Mouse (Mus musculus) forebrain, embryonic 12.5 days (tissue): Measurements from ENCODE around the gene Fndc11. TPM values are rescaled to one million over a fixed set of nuclear protein-coding genes. Genes with fewer than 3 reads are reported as not detected.

Experiments used
- ATAC-seq: fragments of 200-750 bp; cut with Nextera tagmentation; 2 replicates; pipeline ENCODE4 v1.8.0; 2017; ENCODE audit warnings: moderate TSS enrichment; ENCODE audit not compliant: low FRiP score
- H3K27ac ChIP-seq: fragments of 300-500 bp; sonication (generic); 2 replicates; pipeline ENCODE4 v1.5.1; 2016; ENCODE audit warnings: mild to moderate bottlenecking
- H3K27me3 ChIP-seq: fragments of 300-500 bp; sonication (generic); 2 replicates; pipeline ENCODE4 v1.6.1; 2016; ENCODE audit warnings: mild to moderate bottlenecking
- H3K36me3 ChIP-seq: fragments of 300-500 bp; sonication (generic); replicated peaks from 2 replicates; pipeline ENCODE4 v1.6.1; 2016; ENCODE audit warnings: mild to moderate bottlenecking
- H3K4me1 ChIP-seq: fragments of 300-500 bp; sonication (generic); 2 replicates; pipeline ENCODE4 v1.6.1; 2016
- H3K4me2 ChIP-seq: fragments of 300-500 bp; sonication (generic); 2 replicates; pipeline ENCODE4 v1.6.1; 2016; ENCODE audit warnings: mild to moderate bottlenecking, moderate library complexity
- H3K4me3 ChIP-seq: fragments of 300-500 bp; sonication (generic); replicated peaks from 2 replicates; pipeline ENCODE4 v1.5.1; 2016; ENCODE audit warnings: mild to moderate bottlenecking
- H3K9ac ChIP-seq: fragments of 300-500 bp; sonication (generic); 2 replicates; pipeline ENCODE4 v1.6.1; 2016; ENCODE audit warnings: mild to moderate bottlenecking
- H3K9me3 ChIP-seq: fragments of 300-500 bp; sonication (generic); 2 replicates; pipeline ENCODE4 v1.6.1; 2016
- WGBS: fragments of 180-500 bp; shearing (Covaris S2); methylation state at CpG from one replicate; pipeline ENCODE4 v1.1.7; 2016; 5-methylcytosine and 5-hydroxymethylcytosine counted together
- polyA plus RNA-seq: library from polyadenylated mRNA; unstranded; fragments of >200 nt; fragmentation: Nextera tagmentation; extraction: Ambion mirVana; gene quantifications from 2 replicates; pipeline ENCODE4 v1.2.1, GENCODE M21; 2016

Fndc11 gene
- polyA plus RNA-seq, 1 experiment from 2014 or later = 0.17 TPM

DNA sequence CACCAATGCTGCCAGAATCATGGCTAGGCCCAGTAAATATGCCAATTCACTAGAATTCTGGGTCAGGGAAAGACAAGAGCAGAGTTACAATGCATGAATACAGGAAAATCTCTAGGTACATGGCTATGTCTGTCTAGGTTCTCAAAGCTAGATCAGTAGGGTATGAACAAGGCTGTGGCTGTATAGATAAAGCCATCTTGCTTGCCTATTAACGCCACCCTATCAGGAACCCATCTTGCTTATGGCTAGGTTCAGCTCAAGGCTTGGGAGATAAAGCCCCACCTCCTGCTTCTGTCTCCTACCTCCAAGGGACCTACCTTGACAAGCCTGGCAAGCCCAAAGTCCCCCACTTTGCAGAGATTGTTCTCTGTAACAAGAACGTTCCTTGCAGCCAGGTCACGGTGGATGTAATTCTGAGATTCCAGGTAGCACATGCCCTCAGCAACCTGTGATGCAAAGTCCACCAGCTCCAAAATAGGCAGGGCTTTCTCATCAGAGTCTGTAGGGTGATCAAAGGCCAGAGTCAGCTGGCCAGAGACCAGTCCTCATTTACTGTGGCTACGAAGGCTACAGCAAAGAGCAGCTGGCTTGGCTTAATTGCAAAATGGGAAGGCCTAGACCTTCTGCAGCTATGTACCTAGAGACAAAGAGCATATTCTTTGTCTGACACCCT lies 23.0 kb upstream of the Fndc11 start:
- 92% methylated on average over 4 of the region's 4 CpGs for WGBS
- no peak overlapping the region for H3K27ac ChIP-seq
- H3K27me3 ChIP-seq = no peaks in the 10 kb centered on the region
- H3K4me3 ChIP-seq = no peak overlapping the region
- H3K36me3 ChIP-seq = no peaks in the 10 kb centered on the region
- no peak overlapping the region for H3K9ac ChIP-seq
- H3K4me2 ChIP-seq = no peak overlapping the region
- H3K9me3 ChIP-seq = no peaks in the 10 kb centered on the region
- no peak for ATAC-seq
- H3K4me1 ChIP-seq = no peaks in the 10 kb centered on the region

DNA sequence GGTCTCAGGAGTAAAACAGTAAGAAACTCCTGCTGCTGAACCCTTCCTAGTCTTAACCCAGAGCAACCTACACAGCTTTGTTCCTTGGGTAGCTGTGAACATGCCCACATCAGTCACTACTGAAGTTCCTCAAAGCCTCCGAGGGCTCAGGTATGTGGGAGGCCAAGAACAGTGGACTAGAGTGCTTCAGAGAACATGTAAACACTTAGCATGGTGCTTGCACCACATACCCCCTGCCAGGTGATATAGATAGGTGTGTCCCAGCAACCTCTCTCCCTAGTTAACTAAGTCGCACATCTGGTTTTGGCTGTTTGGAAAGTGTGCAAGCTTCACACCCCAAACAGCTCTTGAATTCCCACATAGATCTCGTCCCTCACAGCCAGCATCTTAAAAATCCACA lies 18.2 kb upstream of the Fndc11 start:
- 75% methylated on average over 3 of the region's 3 CpGs for WGBS

DNA sequence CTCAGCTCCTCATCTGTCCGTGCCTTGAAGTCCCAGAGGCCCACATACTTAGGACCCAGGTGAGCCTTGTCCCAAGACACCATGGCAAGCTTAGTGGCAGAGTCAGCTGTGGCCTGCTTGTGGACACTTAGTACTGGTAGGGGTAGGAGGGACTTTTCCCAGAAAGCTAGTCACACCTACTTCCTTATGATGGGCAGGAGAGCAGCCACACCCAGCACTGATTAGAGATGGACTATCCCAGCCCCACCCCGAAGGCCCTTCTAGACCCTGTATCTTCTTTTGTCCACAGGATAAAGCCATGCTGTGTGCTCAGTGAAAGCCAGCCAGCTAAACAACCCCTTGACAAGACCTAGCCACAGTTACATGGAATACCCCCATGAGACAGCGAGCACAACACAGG lies 17.4 kb upstream of the Fndc11 start, which contains the start of gene Ptk6:
Gene Ptk6 (minus strand): TSS at position 368 of the 400 bp plus-strand sequence.
- Histone ChIP-seq H3K27me3 (no peaks in the 10 kb centered on the region), H3K27ac (no peak within 1 kb of the TSS), H3K36me3 (no peaks in the 10 kb centered on the region), H3K9ac (no peak within 1 kb of the TSS), H3K4me2 (no peak within 1 kb of the TSS), H3K4me3 (no peak within 1 kb of the TSS), H3K4me1 (no peaks in the 10 kb centered on the region), H3K9me3 (no peaks in the 10 kb centered on the region)
- no peak for ATAC-seq
- 90% methylated on average over 3 of the region's 3 CpGs for WGBS

More for the DNA sequence above, 18.2 kb upstream of the Fndc11 start:
- no peak overlapping the region for H3K9ac ChIP-seq
- ATAC-seq = no peak
- H3K36me3 ChIP-seq = no peaks in the 10 kb centered on the region
- no peaks in the 10 kb centered on the region for H3K9me3 ChIP-seq
- H3K4me2 ChIP-seq = no peak overlapping the region
- no peak overlapping the region for H3K27ac ChIP-seq
- H3K4me1 ChIP-seq = no peaks in the 10 kb centered on the region
- no peaks in the 10 kb centered on the region for H3K27me3 ChIP-seq
- no peak overlapping the region for H3K4me3 ChIP-seq

DNA sequence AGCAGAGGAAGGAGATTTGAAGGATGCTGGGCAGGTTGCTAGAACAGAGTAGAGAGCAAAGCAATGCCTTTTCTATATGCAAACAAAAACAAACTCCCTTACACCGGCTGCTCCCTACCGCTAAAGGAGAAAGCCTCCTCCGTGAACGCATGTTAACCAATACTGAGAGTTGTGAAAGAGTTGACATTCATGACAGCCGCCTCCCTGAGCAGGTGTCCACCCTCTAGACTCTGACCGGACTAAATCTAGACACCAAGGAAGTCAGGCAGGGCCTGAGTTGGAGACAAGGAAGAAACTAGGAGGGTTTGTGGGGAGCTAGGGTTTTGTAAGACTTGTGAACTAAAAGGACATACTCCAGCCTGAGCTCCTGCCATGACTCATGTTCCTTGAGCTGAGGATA lies 16.9 kb upstream of the Fndc11 start:
- ATAC-seq = no peak
- no peaks in the 10 kb centered on the region for H3K4me1 ChIP-seq
- no peak overlapping the region for H3K27ac ChIP-seq
- no peak overlapping the region for H3K4me3 ChIP-seq
- 83% methylated on average over 6 of the region's 6 CpGs for WGBS
- H3K27me3 ChIP-seq = no peaks in the 10 kb centered on the region
- H3K4me2 ChIP-seq = no peak overlapping the region
- no peaks in the 10 kb centered on the region for H3K36me3 ChIP-seq
- no peak overlapping the region for H3K9ac ChIP-seq
- no peaks in the 10 kb centered on the region for H3K9me3 ChIP-seq

DNA sequence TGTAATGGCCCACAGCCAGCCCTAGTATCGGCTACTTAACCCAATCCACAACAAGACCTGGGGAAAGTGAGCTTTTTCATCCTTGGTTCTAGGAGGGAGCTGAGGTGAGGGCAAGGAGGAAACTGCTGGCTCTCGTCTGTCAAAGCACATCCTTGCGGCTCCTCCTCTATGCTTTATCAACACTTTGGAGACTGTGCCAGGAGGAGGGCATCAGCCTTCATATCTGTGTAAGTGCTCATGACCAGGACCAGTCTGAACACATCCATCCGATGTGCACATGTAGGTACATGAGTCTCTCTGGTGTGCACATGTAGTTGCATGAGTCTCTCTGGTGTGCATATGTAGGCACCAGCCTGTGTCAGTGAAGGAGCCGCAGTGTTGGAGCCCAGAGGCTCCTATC lies 14.1 kb upstream of the Fndc11 start:
- H3K4me3 ChIP-seq = no peak overlapping the region
- H3K4me1 ChIP-seq = no peaks in the 10 kb centered on the region
- WGBS = 92% methylated on average over 5 of the region's 5 CpGs
- no peak overlapping the region for H3K4me2 ChIP-seq
- no peaks in the 10 kb centered on the region for H3K36me3 ChIP-seq
- no peak overlapping the region for H3K27ac ChIP-seq
- peaks cover 5% of the 10 kb centered on the region; the same call in 1 of the 2 replicates for H3K27me3 ChIP-seq
- H3K9me3 ChIP-seq = no peaks in the 10 kb centered on the region
- ATAC-seq = no peak
- H3K9ac ChIP-seq = no peak overlapping the region

DNA sequence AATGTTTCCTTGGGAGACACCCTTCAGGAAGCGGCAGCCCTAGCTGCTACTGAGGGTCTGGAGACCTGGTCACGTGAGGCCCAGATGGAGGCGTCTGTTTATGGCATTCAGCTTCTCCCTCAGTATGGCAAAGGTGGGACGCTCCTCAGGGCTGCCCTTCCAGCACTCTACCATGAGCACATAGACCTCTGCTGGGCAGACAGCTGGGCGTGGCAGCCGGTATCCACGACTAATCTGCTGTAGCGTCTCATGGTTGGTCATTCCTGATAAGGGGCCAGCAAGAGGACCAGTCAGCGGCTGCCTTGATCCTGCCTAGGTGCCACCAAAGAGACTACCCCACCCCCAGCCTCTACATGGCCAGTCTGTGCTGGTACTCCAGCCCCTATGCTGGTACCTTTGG lies 13.7 kb upstream of the Fndc11 start:
- Histone ChIP-seq H3K4me1 (no peaks in the 10 kb centered on the region), H3K4me2 (no peak overlapping the region), H3K36me3 (no peaks in the 10 kb centered on the region), H3K4me3 (no peak overlapping the region), H3K9me3 (no peaks in the 10 kb centered on the region), H3K27ac (no peak overlapping the region), H3K9ac (no peak overlapping the region), H3K27me3 (peaks cover 8% of the 10 kb centered on the region)
- WGBS = 75% methylated on average over 9 of the region's 9 CpGs
- ATAC-seq = no peak

DNA sequence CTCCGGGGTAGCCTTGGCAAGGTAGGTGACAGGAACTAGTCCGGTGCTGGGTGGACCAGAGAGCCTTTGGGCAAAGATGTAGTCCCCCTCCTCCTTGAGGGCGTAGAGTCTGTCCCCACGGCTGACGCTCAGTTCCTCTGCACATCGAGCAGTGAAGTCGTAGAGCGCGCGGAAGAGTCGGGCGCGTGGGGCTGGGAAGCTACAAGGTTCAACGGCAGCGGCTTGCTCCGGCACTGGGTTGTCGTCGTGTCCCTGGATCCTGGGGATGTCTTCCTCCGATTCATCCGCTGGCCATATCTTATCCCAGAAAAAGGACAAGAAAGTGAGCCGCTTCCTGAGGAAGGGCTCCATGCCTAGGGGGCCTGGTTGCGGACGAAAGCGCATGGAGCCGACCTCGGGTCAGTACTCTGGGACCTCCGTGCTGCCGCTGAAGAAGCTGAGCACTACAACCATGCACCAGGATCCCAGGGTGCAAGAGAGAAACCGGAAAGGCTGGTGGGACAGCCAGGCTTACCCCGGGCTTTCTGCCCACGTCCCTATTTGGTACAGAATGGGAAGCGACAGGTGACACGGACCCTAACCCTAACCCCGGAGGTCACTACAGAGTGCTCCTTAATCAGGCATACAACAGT lies 7.3 kb upstream of the Fndc11 start:
- no peak overlapping the region for H3K27ac ChIP-seq
- H3K9me3 ChIP-seq = no peaks in the 10 kb centered on the region
- H3K27me3 ChIP-seq = peaks cover 44% of the 10 kb centered on the region
- 3% methylated on average over 34 of the region's 34 CpGs for WGBS
- no peak for ATAC-seq
- no peaks in the 10 kb centered on the region for H3K36me3 ChIP-seq
- H3K4me2 ChIP-seq = peak overlapping the region; percentile 49
- peak overlapping the region; percentile 25 for H3K4me3 ChIP-seq
- H3K4me1 ChIP-seq = peaks cover 10% of the 10 kb centered on the region
- no peak overlapping the region; the same call in none of the 2 replicates for H3K9ac ChIP-seq

DNA sequence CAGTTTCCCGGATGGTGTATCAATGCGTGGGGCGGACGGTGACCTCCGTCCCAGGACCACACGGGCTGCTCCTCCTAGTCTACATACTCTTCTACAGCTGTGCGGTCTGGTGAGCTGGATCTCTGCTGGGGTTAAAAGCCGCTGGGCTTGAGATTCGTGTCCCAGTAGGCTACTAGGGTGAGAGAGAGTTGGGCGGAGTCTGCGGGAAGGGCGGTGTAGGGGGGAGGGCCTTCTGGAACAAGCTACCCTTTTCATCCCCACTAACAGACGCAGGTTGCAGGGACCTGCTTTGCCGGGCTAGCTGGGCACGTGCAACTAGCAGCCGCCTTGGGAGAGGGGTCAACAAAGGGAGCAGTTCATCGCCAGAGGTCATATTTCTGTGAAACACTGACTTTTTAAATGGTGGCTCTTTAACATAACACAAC lies 6.8 kb upstream of the Fndc11 start, which contains the start of gene Srms:
Gene Srms (minus strand): TSS at position 165 of the 425 bp plus-strand sequence.
- WGBS = 1% methylated on average over 17 of the region's 17 CpGs
- no peak within 1 kb of the TSS for H3K27ac ChIP-seq
- peaks cover 10% of the 10 kb centered on the region for H3K4me1 ChIP-seq
- no peaks in the 10 kb centered on the region for H3K9me3 ChIP-seq
- H3K4me2 ChIP-seq = peak within 1 kb of the TSS; percentile 49
- H3K9ac ChIP-seq = no peak within 1 kb of the TSS; the same call in none of the 2 replicates
- H3K27me3 ChIP-seq = peaks cover 44% of the 10 kb centered on the region
- ATAC-seq = no peak
- H3K36me3 ChIP-seq = no peaks in the 10 kb centered on the region
- H3K4me3 ChIP-seq = peak within 1 kb of the TSS; percentile 25

DNA sequence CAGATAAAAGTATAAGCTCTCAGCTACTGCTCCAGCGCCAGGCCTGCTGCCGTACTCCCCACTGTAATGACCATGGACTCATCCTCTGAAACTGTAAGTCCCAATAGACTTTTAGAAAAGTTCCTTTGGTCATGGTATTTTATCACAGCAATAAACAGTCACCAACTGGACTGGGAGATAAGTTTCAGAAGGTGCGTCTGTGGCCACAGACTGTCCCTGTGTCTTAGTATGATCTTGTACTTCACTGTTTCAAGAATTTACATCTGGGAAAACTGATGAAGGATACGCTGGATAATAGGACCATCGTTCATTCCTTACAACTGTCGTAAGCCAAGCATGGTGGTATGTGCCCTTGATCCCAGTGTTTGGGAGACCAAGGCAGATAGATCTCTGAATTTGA lies 3.8 kb upstream of the Fndc11 start:
- Histone ChIP-seq H3K27ac (no peak overlapping the region), H3K4me3 (no peak overlapping the region), H3K9ac (no peak overlapping the region), H3K4me2 (no peak overlapping the region), H3K27me3 (peaks cover 44% of the 10 kb centered on the region), H3K9me3 (no peaks in the 10 kb centered on the region), H3K4me1 (peaks cover 22% of the 10 kb centered on the region), H3K36me3 (no peaks in the 10 kb centered on the region)
- 92% methylated on average over 6 of the region's 6 CpGs for WGBS
- no peak for ATAC-seq

DNA sequence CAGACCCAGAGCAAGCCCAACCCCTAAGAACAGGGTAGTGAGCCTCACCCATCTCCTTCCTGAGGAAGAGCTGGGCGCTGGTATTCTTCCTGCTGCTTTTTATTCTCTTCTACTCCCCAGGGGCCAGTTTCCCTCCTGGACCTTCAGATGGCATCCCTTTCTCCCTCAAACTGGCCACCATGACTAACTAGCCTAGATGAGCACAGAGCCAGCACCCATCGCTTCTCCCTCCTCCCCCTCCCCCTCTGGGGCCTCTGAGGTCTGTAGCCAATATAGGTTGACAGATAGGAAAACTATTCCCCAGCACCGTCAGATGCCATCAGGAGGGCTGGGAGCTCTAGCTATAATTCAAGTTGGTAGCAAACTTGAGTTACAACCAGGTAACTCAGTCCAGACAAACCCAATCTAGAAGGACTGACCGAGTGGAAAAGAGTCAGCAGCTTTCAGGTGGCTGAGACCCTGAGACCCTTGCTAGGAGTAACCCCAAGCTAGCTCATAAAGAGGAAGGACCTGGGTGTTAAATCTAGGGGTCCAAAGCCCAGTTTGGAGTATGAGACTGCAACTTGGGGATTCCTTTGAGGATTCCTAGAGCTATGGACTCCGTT lies 830 bp upstream of the Fndc11 start:
- Histone ChIP-seq H3K36me3 (no peaks in the 10 kb centered on the region), H3K4me1 (peaks cover 12% of the 10 kb centered on the region), H3K4me2 (no peak overlapping the region), H3K9ac (no peak overlapping the region), H3K27ac (no peak overlapping the region), H3K27me3 (peaks cover 20% of the 10 kb centered on the region), H3K9me3 (no peaks in the 10 kb centered on the region), H3K4me3 (no peak overlapping the region)
- ATAC-seq = no peak
- 73% methylated on average over 5 of the region's 5 CpGs for WGBS

DNA sequence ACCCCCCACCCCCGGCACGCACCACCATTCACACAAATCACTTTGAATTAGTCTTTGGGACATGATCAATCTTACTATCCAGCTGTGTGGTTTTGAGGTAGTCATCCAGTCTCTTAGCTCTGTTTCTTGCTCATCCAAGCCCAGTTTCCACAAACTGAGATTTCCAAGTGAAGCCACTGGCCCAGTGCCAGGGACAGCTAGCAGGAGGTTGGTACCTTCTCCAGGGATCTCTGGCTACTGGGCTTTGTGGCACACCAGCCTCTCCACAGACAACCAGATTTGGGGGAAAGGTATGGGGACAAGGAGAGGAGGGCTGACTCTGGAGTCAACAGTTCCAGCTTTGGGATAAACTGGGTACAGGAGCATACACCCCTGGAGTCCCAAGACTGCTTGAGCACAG lies 548 bp downstream of the Fndc11 start:
- peak overlapping the region; percentile 63 for H3K4me2 ChIP-seq
- no peak overlapping the region for H3K9ac ChIP-seq
- H3K4me1 ChIP-seq = peaks cover 12% of the 10 kb centered on the region
- H3K36me3 ChIP-seq = no peaks in the 10 kb centered on the region
- 0 out of 2 replicates have a peak, but pooled peaks cover 12% of the 10 kb centered on the region for H3K27me3 ChIP-seq
- H3K27ac ChIP-seq = no peak overlapping the region
- H3K9me3 ChIP-seq = no peaks in the 10 kb centered on the region
- no peak for ATAC-seq
- WGBS = 51% methylated on average over 2 of the region's 2 CpGs
- H3K4me3 ChIP-seq = peak overlapping the region; percentile 28; the same call in 1 of the 2 replicates

DNA sequence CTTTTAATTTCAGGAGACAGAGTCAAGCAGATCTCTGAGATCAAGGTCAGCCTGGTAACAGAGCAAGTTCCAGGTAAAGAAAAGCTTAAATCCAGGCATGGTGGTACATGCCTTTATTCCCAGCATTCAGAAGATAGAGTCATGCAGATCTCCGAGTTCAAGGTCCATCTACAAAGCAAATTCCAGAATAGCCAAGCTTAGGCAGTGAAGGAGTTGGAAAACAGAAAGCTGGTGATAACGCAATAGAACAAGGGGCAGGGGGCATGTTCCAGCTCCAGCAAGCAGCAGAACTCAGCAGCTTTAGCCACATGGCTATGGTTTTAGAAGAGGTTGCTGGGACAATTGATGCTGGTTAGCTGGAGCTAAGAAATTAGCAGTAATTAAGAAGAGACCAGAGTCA lies 5.2 kb downstream of the Fndc11 start:
- peaks cover 5% of the 10 kb centered on the region for H3K4me1 ChIP-seq
- H3K9ac ChIP-seq = no peak overlapping the region
- no peak overlapping the region for H3K4me2 ChIP-seq
- no peaks in the 10 kb centered on the region for H3K36me3 ChIP-seq
- no peaks in the 10 kb centered on the region for H3K9me3 ChIP-seq
- H3K27ac ChIP-seq = no peak overlapping the region
- no peak overlapping the region for H3K4me3 ChIP-seq
- H3K27me3 ChIP-seq = 0 out of 2 replicates have a peak, but pooled peaks cover 9% of the 10 kb centered on the region
- 93% methylated on average over 2 of the region's 2 CpGs for WGBS
- ATAC-seq = no peak
